Mouse (Mus musculus): Measurements from ENCODE around the gene Iqgap1. TPM values are rescaled to one million over a fixed set of nuclear protein-coding genes. Genes with fewer than 3 reads are reported as not detected.

Gene Iqgap1
- total and polyA plus RNA-seq, 3 experiments = 20.6 to 87.9 (median 58.8) TPM

- TF ChIP-seq RCOR1 (IDR thresholded peaks at IDR 0.05; ENCODE audit: low read depth, low read length) (no peak), SMC3 (IDR thresholded peaks at IDR 0.05; ENCODE audit: low read depth, low read length) (no peak), JUND (IDR thresholded peaks at IDR 0.05; ENCODE audit: low read depth, low read length) (no peak), GABPA (IDR thresholded peaks at IDR 0.05; ENCODE audit: low read depth, low read length) (no peak), E2F4 (IDR thresholded peaks at IDR 0.05; ENCODE audit: borderline replicate concordance, low read depth, low read length) (no peak), KAT2A (conservative IDR thresholded peaks at IDR 0.05; ENCODE audit: low read depth, low read length) (no peak), ETS1 (IDR thresholded peaks at IDR 0.05; ENCODE audit: low read depth, low read length) (no peak), RAD21 (IDR thresholded peaks at IDR 0.05; ENCODE audit: low read depth, low read length) (no peak), USF2 (IDR thresholded peaks at IDR 0.05; ENCODE audit: borderline replicate concordance in 1 of 2, insufficient read depth in 1 of 2, low read depth in 1 of 2, low read length in 2 of 2) (no peak), ZNF384 (IDR thresholded peaks at IDR 0.05; ENCODE audit: low read depth, low read length) (no peak)
- H3K27me3 ChIP-seq (ENCODE audit: control insufficient read depth in 1 of 2, insufficient read depth in 2 of 2, low read length in 2 of 2) = no peaks in the 10 kb centered on the region
- H3K4me3 ChIP-seq (ENCODE audit: control insufficient read depth in 1 of 2, insufficient read depth in 1 of 2, low read depth in 2 of 2, low read length in 2 of 2) = no peak overlapping the region
- peaks cover 15 to 17% of the 10 kb centered on the region in 2 experiments for H3K4me1 ChIP-seq (ENCODE audit: control insufficient read depth in 1 of 2, insufficient read depth in 2 of 2, low read length in 2 of 2)
- H3K9me3 ChIP-seq (replicated peaks; ENCODE audit: insufficient read depth, low read length) = no peaks in the 10 kb centered on the region
- H3K36me3 ChIP-seq (ENCODE audit: control insufficient read depth in 1 of 2, insufficient read depth in 2 of 2, low read length in 2 of 2) = peaks cover 0 to 25% of the 10 kb centered on the region in 2 experiments
- peaks cover 21% of the 10 kb centered on the region for H3K79me2 ChIP-seq (ENCODE audit: control insufficient read depth, insufficient read depth, low read length, poor library complexity)
- no peak overlapping the region for H3K27ac ChIP-seq (ENCODE audit: control insufficient read depth, low read depth, low read length)
- DNase-seq (ENCODE audit: low read depth, low spot score) = no peak
- no peak overlapping the region for H3K9ac ChIP-seq (ENCODE audit: control insufficient read depth, low read depth, low read length, poor library complexity, severe bottlenecking)
Observed at GRCm38 (mm10) chr7:80786746-80787145, 39.0 kb downstream of the Iqgap1 start.

- H3K27ac ChIP-seq (ENCODE audit: control insufficient read depth, low read depth, low read length) = no peak overlapping the region
- no peak overlapping the region for H3K9ac ChIP-seq (ENCODE audit: control insufficient read depth, low read depth, low read length, poor library complexity, severe bottlenecking)
- no peak overlapping the region for H3K4me3 ChIP-seq (ENCODE audit: control insufficient read depth in 1 of 2, insufficient read depth in 1 of 2, low read depth in 2 of 2, low read length in 2 of 2)
- TF ChIP-seq USF2 (IDR thresholded peaks at IDR 0.05; ENCODE audit: borderline replicate concordance in 1 of 2, insufficient read depth in 1 of 2, low read depth in 1 of 2, low read length in 2 of 2) (no peak), GATA1 (IDR thresholded peaks at IDR 0.05; ENCODE audit: low read depth, low read length) (no peak), TAL1 (IDR thresholded peaks at IDR 0.05; ENCODE audit: low read length) (no peak), TBP (IDR thresholded peaks at IDR 0.05; ENCODE audit: low read depth, low read length) (no peak), TCF12 (IDR thresholded peaks at IDR 0.05; ENCODE audit: low read depth, low read length) (no peak)
- no peaks in the 10 kb centered on the region for H3K27me3 ChIP-seq (ENCODE audit: control insufficient read depth in 1 of 2, insufficient read depth in 2 of 2, low read length in 2 of 2)
- no peaks in the 10 kb centered on the region for H3K9me3 ChIP-seq (replicated peaks; ENCODE audit: insufficient read depth, low read length)
- peaks cover 0 to 18% of the 10 kb centered on the region in 2 experiments; a peak in 3 of 4 replicates for H3K36me3 ChIP-seq (ENCODE audit: control insufficient read depth in 1 of 2, insufficient read depth in 2 of 2, low read length in 2 of 2)
- H3K79me2 ChIP-seq (ENCODE audit: control insufficient read depth, insufficient read depth, low read length, poor library complexity) = peaks cover 13% of the 10 kb centered on the region
- H3K4me1 ChIP-seq (ENCODE audit: control insufficient read depth in 1 of 2, insufficient read depth in 2 of 2, low read length in 2 of 2) = peaks cover 3 to 25% of the 10 kb centered on the region in 2 experiments
- DNase-seq (ENCODE audit: low read depth, low spot score) = no peak
Observed at GRCm38 (mm10) chr7:80783841-80784240, 41.9 kb downstream of the Iqgap1 start.

All from MEL (cell line).